Mouse (Mus musculus) olfactory bulb, adult 2 months (tissue): Measurements from ENCODE around the gene Islr.

Experiments
- CTCF ChIP-seq: fragments of 200-500 bp; IDR thresholded peaks from 2 replicates; pipeline ENCODE4 v1.5.1; 2012; ENCODE audit warnings: low read depth, mild to moderate bottlenecking, low read length, moderate library complexity; ENCODE audit not compliant: insufficient read depth
- POLR2A ChIP-seq: fragments of 200-500 bp; IDR thresholded peaks from 2 replicates; pipeline ENCODE4 v1.6.1; 2012; ENCODE audit warnings: mild to moderate bottlenecking, low read depth, low read length, moderate library complexity; ENCODE audit not compliant: insufficient read depth

- TF ChIP-seq POLR2A (no peak), CTCF (no peak)
Measured at GRCm38 (mm10) chr9:58155366-58155765, 48.7 kb downstream of the Islr start.
